Mouse (Mus musculus) myocyte (in vitro differentiated cells): Measurements from ENCODE around the gene Tmem252.

Source experiments
- E2F4 ChIP-seq: IDR thresholded peaks from one replicate; pipeline ENCODE4 v1.6.1; 2011; ENCODE audit warnings: mild to moderate bottlenecking, control low read depth, moderate library complexity; ENCODE audit not compliant: insufficient read depth
- MAX ChIP-seq: IDR thresholded peaks from one replicate; pipeline ENCODE4 v1.6.1; 2011; ENCODE audit warnings: low read depth, mild to moderate bottlenecking, control low read depth
- MYOG ChIP-seq, 3 experiments: IDR thresholded peaks; one replicate each; pipeline ENCODE4 v1.6.1; 2011; ENCODE audit warnings: control low read depth in 2 of 3, low read depth in 2 of 3, mild to moderate bottlenecking in 2 of 3; ENCODE audit not compliant: insufficient read length in 2 of 3, control insufficient read depth in 1 of 3, insufficient read depth in 1 of 3
- POLR2A ChIP-seq: IDR thresholded peaks from one replicate; pipeline ENCODE4 v1.6.1; 2011; ENCODE audit warnings: low read depth, mild to moderate bottlenecking, control low read depth, moderate library complexity; ENCODE audit not compliant: insufficient read length
- POLR2AphosphoS2 ChIP-seq: IDR thresholded peaks from one replicate; pipeline ENCODE4 v1.6.1; 2011; ENCODE audit warnings: low read depth, control low read depth; ENCODE audit not compliant: insufficient read length
- REST ChIP-seq: IDR thresholded peaks from one replicate; pipeline ENCODE4 v1.6.1; 2011; ENCODE audit warnings: mild to moderate bottlenecking, control low read depth, moderate library complexity; ENCODE audit not compliant: insufficient read depth, insufficient read length
- TCF12 ChIP-seq: IDR thresholded peaks from one replicate; pipeline ENCODE4 v1.6.1; 2011; ENCODE audit warnings: mild to moderate bottlenecking, control low read depth; ENCODE audit not compliant: poor library complexity, insufficient read depth, severe bottlenecking
- TCF3 ChIP-seq: IDR thresholded peaks from one replicate; pipeline ENCODE4 v1.6.1; 2011; ENCODE audit warnings: low read depth, control low read depth; ENCODE audit not compliant: insufficient read length
- USF1 ChIP-seq: IDR thresholded peaks from one replicate; pipeline ENCODE4 v1.6.1; 2011; ENCODE audit warnings: low read depth, mild to moderate bottlenecking, control low read depth, moderate library complexity

DNA sequence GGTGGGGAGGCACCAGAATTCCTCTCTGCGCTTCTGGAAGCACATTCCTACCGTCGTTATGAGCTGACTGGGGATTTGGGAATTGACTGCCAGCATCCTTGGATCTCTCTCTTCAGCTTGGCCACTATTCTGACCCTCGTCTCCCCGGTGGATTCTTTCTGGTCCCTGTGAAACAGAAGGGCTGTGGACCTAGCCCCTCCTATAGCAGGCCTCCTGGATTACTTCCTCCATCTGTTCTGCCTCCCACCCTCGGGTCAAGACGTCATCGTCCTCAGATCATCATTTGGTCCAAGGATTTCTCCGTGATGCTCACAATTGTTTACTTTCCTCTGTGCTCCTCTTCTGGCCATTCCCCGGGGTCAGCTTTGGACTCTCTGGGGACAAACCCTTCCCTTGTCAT lies 28.8 kb upstream of the Tmem252 start:
- TF ChIP-seq MYOG (IDR thresholded peaks at IDR 0.05; ENCODE audit: control insufficient read depth in 1 of 3, insufficient read depth in 1 of 3, insufficient read length in 2 of 3, low read depth in 2 of 3): no peak
- TF ChIP-seq USF1: no peak
- TF ChIP-seq POLR2A: no peak
- TF ChIP-seq MAX: no peak
- no peak for TF ChIP-seq TCF12
- TF ChIP-seq E2F4: no peak
- no peak for TF ChIP-seq REST
- no peak for TF ChIP-seq POLR2AphosphoS2
- no peak for TF ChIP-seq TCF3
